Mouse (Mus musculus): Measurements from ENCODE around the gene Parp3. TPM values are rescaled to one million over a fixed set of nuclear protein-coding genes. Genes with fewer than 3 reads are reported as not detected.

Parp3 gene
- polyA plus RNA-seq, 1 experiment from 2014 or later, result 3.0 TPM

DNA sequence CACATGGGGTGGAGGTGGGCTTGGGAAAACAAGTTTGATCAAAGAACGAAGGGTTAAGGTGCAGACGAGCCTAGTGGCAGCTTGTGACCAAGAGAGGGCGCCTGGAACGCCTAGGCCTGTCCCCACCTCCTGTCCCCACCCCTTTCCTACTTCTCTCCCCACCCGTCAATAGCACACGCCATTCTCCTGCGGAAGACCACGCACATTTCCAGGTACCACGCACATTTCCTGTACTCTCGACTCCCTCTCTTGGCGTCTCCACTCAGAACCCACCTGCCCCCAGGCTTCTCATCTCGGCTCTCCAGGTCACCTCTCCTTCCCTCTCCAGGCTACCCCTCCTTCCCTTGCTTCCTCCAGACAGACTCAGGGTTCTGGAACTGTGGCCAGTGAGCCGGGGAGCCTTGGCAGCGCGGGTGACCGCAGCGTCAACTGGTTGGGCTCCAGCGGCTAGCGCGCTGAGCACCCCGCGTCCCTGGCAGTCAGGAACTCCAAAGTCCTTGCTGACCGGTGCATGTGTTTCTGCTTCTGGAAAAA lies 28.2 kb downstream of the Parp3 start:
- Histone ChIP-seq H3K4me2 (ENCODE audit: low read depth, low read length) (peak overlapping the region; percentile 73), H3K9ac (ENCODE audit: low read depth, low read length) (peak overlapping the region; percentile 81), H3K27me3 (replicated peaks; ENCODE audit: control insufficient read depth, insufficient read depth, low read length) (no peaks in the 10 kb centered on the region), H3K4me1 (ENCODE audit: control insufficient read depth, insufficient read depth, low read length) (peaks cover 57% of the 10 kb centered on the region), H3K27ac (ENCODE audit: low read length) (peak overlapping the region; percentile 77), H3K4me3 (ENCODE audit: low read length) (peak overlapping the region; percentile 63), H3K36me3 (ENCODE audit: control insufficient read depth, insufficient read depth, low read length) (no peaks in the 10 kb centered on the region), H3K9me3 (ENCODE audit: control insufficient read depth, low read length) (no peaks in the 10 kb centered on the region)
- WGBS, result under 1% methylated on average over 23 of the region's 23 CpGs
- peak; percentile 60 for ATAC-seq

DNA sequence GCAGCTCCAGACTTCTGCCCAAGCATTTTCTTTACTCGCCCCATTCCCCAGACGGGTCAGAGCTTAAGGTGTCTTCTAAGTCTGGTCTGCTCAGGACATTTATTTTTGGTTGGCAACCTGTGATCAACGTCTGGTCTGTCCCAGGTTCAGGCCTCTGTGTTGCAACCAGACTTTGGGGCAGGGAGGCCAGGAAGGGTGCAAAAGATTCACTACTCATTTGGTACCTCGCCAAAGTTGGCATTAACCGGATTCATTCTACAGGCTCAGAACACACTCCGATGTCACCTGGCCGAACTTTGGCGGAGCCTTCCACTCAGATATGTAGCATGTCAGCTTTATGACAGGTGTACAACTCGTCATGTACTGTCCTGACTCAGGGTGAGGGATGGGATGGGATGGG lies 28.8 kb downstream of the Parp3 start:
- Histone ChIP-seq H3K4me1 (ENCODE audit: control insufficient read depth, insufficient read depth, low read length) (peaks cover 53% of the 10 kb centered on the region), H3K4me3 (ENCODE audit: low read length) (peak overlapping the region; percentile 60), H3K9me3 (ENCODE audit: control insufficient read depth, low read length) (no peaks in the 10 kb centered on the region), H3K9ac (ENCODE audit: low read depth, low read length) (peak overlapping the region; percentile 81), H3K4me2 (ENCODE audit: low read depth, low read length) (peak overlapping the region; percentile 73), H3K27ac (ENCODE audit: low read length) (peak overlapping the region; percentile 77), H3K27me3 (replicated peaks; ENCODE audit: control insufficient read depth, insufficient read depth, low read length) (no peaks in the 10 kb centered on the region), H3K36me3 (ENCODE audit: control insufficient read depth, insufficient read depth, low read length) (no peaks in the 10 kb centered on the region)
- 31% methylated on average over 9 of the region's 9 CpGs for WGBS
- ATAC-seq, result peak; percentile 8

DNA sequence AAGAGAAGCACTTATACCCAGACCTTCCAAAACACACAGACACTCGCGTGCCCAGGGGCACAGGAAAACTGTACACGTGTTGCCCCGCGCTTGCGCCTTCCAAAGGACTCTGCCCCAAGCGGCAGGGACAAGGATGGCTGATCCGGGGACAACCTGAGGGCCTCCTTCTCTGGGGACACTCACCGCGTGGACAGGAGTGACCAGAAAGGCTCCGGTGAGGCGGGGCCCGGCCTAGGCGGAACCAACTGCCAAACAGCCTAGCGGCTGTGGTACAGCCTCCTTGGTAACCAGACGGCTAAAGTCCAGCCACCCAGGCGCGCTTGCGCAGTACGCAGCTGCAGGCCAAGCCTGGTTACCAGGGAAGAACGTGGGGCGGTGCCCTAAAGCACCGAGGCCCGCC lies 29.4 kb downstream of the Parp3 start, which contains the start of the genes Abhd14b and Abhd14a:
Abhd14b (plus strand) TSS at position 112 of the 400 bp plus-strand sequence.
Abhd14a (minus strand) TSS at position 331 of the 400 bp plus-strand sequence.
- no peaks in the 10 kb centered on the region for H3K9me3 ChIP-seq (ENCODE audit: control insufficient read depth, low read length)
- H3K4me1 ChIP-seq (ENCODE audit: control insufficient read depth, insufficient read depth, low read length), result peaks cover 49% of the 10 kb centered on the region
- H3K9ac ChIP-seq (ENCODE audit: low read depth, low read length), result peak within 1 kb of the TSS; percentile 81
- no peaks in the 10 kb centered on the region for H3K27me3 ChIP-seq (replicated peaks; ENCODE audit: control insufficient read depth, insufficient read depth, low read length)
- H3K27ac ChIP-seq (ENCODE audit: low read length), result peak within 1 kb of the TSS; percentile 77
- H3K4me2 ChIP-seq (ENCODE audit: low read depth, low read length), result peak within 1 kb of the TSS; percentile 73
- H3K4me3 ChIP-seq (ENCODE audit: low read length), result peak within 1 kb of the TSS; percentile 63
- ATAC-seq, result peak; percentile 86
- no peaks in the 10 kb centered on the region for H3K36me3 ChIP-seq (ENCODE audit: control insufficient read depth, insufficient read depth, low read length)
- 0% methylated on average over 24 of the region's 24 CpGs for WGBS

DNA sequence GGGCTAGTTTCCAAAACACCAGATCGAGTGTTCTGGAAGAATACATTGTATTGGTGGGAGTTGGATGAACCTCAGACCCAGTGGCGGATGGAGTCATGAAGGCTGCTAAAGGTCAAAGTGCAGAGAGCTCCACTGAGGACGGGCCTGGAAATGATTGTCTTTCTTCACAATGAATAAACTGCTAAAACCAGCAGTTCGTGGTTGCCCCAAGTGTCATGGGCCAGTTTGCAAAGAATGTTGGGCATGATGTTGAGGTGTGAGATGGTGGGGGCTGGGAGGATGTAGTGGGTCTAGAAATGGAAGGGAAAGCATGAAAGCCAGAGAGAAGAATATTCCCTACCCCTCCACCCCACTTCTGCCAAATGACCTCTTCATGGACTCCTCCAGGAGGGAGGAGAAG lies 31.9 kb downstream of the Parp3 start:
- H3K4me2 ChIP-seq (ENCODE audit: low read depth, low read length), result no peak overlapping the region
- no peak for ATAC-seq
- no peak overlapping the region for H3K9ac ChIP-seq (ENCODE audit: low read depth, low read length)
- no peak overlapping the region for H3K4me3 ChIP-seq (ENCODE audit: low read length)
- H3K27me3 ChIP-seq (replicated peaks; ENCODE audit: control insufficient read depth, insufficient read depth, low read length), result no peaks in the 10 kb centered on the region
- H3K27ac ChIP-seq (ENCODE audit: low read length), result no peak overlapping the region
- WGBS, result 60% methylated on average over 4 of the region's 4 CpGs
- H3K4me1 ChIP-seq (ENCODE audit: control insufficient read depth, insufficient read depth, low read length), result peaks cover 34% of the 10 kb centered on the region
- H3K36me3 ChIP-seq (ENCODE audit: control insufficient read depth, insufficient read depth, low read length), result no peaks in the 10 kb centered on the region
- no peaks in the 10 kb centered on the region for H3K9me3 ChIP-seq (ENCODE audit: control insufficient read depth, low read length)

DNA sequence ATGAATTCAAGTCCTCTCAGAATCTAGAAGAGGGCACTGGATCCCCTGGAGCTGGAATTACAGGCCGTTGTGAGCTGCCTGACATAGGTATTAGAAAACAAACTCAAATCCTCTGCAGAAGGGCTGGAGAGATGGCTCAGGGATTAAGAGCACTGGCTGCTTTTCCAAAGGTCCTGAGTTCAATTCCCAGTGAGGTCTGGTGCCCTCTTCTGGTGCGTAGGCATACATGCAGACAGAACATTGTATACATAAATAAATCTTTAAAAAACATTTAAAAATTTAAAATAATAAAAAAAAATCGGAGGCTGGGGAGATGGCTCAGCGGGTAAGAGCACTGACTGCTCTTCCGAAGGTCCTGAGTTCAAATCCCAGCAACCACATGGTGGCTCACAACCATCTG lies 34.1 kb downstream of the Parp3 start:
- 77% methylated on average over 5 of the region's 5 CpGs for WGBS
- Histone ChIP-seq H3K27ac (ENCODE audit: low read length) (no peak overlapping the region), H3K4me2 (ENCODE audit: low read depth, low read length) (no peak overlapping the region), H3K36me3 (ENCODE audit: control insufficient read depth, insufficient read depth, low read length) (no peaks in the 10 kb centered on the region), H3K27me3 (replicated peaks; ENCODE audit: control insufficient read depth, insufficient read depth, low read length) (no peaks in the 10 kb centered on the region), H3K4me3 (ENCODE audit: low read length) (no peak overlapping the region), H3K9ac (ENCODE audit: low read depth, low read length) (no peak overlapping the region), H3K4me1 (ENCODE audit: control insufficient read depth, insufficient read depth, low read length) (peaks cover 25% of the 10 kb centered on the region), H3K9me3 (ENCODE audit: control insufficient read depth, low read length) (no peaks in the 10 kb centered on the region)
- ATAC-seq, result no peak

DNA sequence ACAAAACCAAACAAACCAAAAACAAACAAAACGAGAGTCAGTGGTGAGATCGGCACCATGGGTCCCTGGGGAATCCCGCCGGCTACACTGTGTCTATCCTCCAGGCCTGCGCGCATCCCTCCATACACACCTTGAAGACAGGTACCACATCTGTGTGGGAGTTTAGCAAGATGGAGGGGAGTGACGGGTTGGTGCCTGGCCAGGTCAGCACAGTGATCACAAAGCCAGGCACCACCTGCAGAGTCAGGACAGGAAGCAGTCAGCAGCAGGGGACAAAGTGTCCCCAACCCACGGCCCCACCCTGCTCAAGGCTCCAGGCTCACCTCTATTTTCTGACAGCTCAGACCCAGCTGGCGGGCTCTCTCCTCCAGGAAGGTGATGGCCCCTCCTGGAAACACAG lies 40.2 kb downstream of the Parp3 start:
- peak overlapping the region; percentile 35 for H3K9ac ChIP-seq (ENCODE audit: low read depth, low read length)
- peaks cover 40% of the 10 kb centered on the region for H3K4me1 ChIP-seq (ENCODE audit: control insufficient read depth, insufficient read depth, low read length)
- 75% methylated on average over 9 of the region's 9 CpGs for WGBS
- no peak overlapping the region for H3K27ac ChIP-seq (ENCODE audit: low read length)
- H3K9me3 ChIP-seq (ENCODE audit: control insufficient read depth, low read length), result no peaks in the 10 kb centered on the region
- H3K36me3 ChIP-seq (ENCODE audit: control insufficient read depth, insufficient read depth, low read length), result 0 out of 2 replicates have a peak, but pooled peaks cover 8% of the 10 kb centered on the region
- H3K27me3 ChIP-seq (replicated peaks; ENCODE audit: control insufficient read depth, insufficient read depth, low read length), result no peaks in the 10 kb centered on the region
- no peak for ATAC-seq
- H3K4me3 ChIP-seq (ENCODE audit: low read length), result no peak overlapping the region
- no peak overlapping the region for H3K4me2 ChIP-seq (ENCODE audit: low read depth, low read length)

DNA sequence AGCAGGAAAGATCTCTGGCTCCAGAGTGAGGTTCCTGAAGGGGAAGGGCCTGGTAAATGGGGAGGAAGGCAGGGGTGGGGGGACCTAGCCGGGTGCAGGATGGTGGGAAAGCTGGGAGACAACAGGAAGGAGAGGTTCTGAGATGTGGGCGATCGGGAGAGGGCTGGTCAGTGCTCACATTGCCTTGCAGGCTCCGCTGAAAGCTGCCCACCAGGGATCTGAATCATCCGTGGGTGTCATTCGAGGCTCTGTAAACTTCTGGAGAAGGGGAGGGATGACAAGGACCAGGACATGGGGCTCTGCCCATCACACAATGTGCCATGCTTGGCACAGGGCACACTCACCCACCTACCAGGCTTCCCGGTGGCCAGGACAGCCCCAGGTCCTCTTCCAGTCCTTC lies 43.4 kb downstream of the Parp3 start:
- no peak for ATAC-seq
- Histone ChIP-seq H3K9me3 (ENCODE audit: control insufficient read depth, low read length) (no peaks in the 10 kb centered on the region), H3K27ac (ENCODE audit: low read length) (0 out of 2 replicates have a peak overlapping the region, but pooled peaks have one; percentile 30), H3K4me1 (ENCODE audit: control insufficient read depth, insufficient read depth, low read length) (peaks cover 45% of the 10 kb centered on the region), H3K4me3 (ENCODE audit: low read length) (no peak overlapping the region), H3K36me3 (ENCODE audit: control insufficient read depth, insufficient read depth, low read length) (0 out of 2 replicates have a peak, but pooled peaks cover 8% of the 10 kb centered on the region), H3K4me2 (ENCODE audit: low read depth, low read length) (no peak overlapping the region), H3K9ac (ENCODE audit: low read depth, low read length) (peak overlapping the region; percentile 35; the same call in 1 of the 2 replicates), H3K27me3 (replicated peaks; ENCODE audit: control insufficient read depth, insufficient read depth, low read length) (no peaks in the 10 kb centered on the region)
- 67% methylated on average over 7 of the region's 7 CpGs for WGBS

DNA sequence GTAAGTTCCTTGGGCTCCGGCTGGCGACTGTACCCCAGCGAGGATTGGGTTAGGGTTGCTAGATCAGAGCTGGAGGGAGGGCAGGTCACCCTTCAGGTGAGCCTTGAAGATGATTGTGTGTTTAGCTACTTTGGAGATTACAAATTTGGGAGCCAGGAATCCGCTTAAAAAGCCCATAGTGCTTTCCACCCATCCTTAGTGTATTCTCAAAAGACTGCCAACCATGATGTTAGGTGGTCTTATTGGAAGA lies 46.8 kb downstream of the Parp3 start:
- Histone ChIP-seq H3K4me1 (ENCODE audit: control insufficient read depth, insufficient read depth, low read length) (peaks cover 30% of the 10 kb centered on the region), H3K36me3 (ENCODE audit: control insufficient read depth, insufficient read depth, low read length) (0 out of 2 replicates have a peak, but pooled peaks cover 8% of the 10 kb centered on the region), H3K9me3 (ENCODE audit: control insufficient read depth, low read length) (no peaks in the 10 kb centered on the region), H3K27ac (ENCODE audit: low read length) (peak overlapping the region; percentile 82), H3K9ac (ENCODE audit: low read depth, low read length) (peak overlapping the region; percentile 96), H3K27me3 (replicated peaks; ENCODE audit: control insufficient read depth, insufficient read depth, low read length) (no peaks in the 10 kb centered on the region), H3K4me3 (ENCODE audit: low read length) (peak overlapping the region; percentile 89), H3K4me2 (ENCODE audit: low read depth, low read length) (peak overlapping the region; percentile 82)
- ATAC-seq, result no peak
- 1% methylated on average over 4 of the region's 4 CpGs for WGBS

DNA sequence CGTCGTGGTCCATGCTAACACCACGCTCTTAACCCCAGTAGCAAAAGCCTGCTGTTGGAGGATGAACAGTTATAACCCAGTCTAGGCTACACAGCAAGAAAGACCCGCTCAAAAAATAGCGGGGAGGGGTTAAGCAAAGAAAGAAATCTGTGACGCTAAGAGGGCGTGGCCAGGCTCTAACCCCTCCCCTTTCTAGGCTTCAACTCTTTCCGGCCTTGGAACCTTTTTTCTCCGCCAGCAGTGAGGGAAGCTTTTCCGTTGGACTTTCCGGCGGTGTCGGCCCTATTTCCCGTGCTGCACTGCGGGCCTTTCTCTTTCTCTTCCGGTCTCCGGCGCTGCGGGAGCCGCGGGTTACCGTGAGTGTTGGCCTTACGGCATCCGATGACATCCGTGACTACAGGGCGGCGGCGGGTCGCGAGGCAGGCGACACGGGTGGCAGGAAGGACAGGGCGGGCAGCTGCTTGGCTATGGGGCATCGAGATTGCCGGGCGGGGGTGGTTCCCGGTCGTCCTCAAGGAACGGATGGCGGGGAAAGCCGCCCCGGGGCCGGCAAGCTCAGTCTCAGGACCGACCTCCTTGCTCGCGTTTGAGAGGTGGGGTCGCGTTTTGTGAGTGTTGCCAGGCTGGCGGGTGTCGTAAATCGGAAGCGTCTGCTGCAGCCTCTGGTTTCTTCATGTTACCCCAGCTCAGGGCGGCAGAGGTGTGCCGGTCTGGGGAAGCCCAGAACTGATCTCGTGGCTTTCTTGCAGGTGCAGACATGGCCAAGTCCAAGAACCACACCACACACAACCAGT lies 47.3 kb downstream of the Parp3 start, which contains the start of gene Rpl29:
Rpl29 (plus strand) TSS at position 234 of the 794 bp plus-strand sequence.
- WGBS, result under 1% methylated on average over 55 of the region's 55 CpGs
- peak; percentile 87 for ATAC-seq
- H3K27me3 ChIP-seq (replicated peaks; ENCODE audit: control insufficient read depth, insufficient read depth, low read length), result no peaks in the 10 kb centered on the region
- peak within 1 kb of the TSS; percentile 82 for H3K4me2 ChIP-seq (ENCODE audit: low read depth, low read length)
- H3K9ac ChIP-seq (ENCODE audit: low read depth, low read length), result peak within 1 kb of the TSS; percentile 96
- H3K36me3 ChIP-seq (ENCODE audit: control insufficient read depth, insufficient read depth, low read length), result 0 out of 2 replicates have a peak, but pooled peaks cover 8% of the 10 kb centered on the region
- H3K4me1 ChIP-seq (ENCODE audit: control insufficient read depth, insufficient read depth, low read length), result peaks cover 30% of the 10 kb centered on the region
- peak within 1 kb of the TSS; percentile 89 for H3K4me3 ChIP-seq (ENCODE audit: low read length)
- H3K9me3 ChIP-seq (ENCODE audit: control insufficient read depth, low read length), result no peaks in the 10 kb centered on the region
- peak within 1 kb of the TSS; percentile 96 for H3K27ac ChIP-seq (ENCODE audit: low read length)

Data from intestine, embryonic 16.5 days (tissue).